In genomic region chr7:80134454-80135172, GRCm38 (mm10) we compare ENCODE assay signal across 8 mouse cellular contexts. TPM values are rescaled to one million over a fixed set of nuclear protein-coding genes. Genes with fewer than 3 reads are reported as not detected.
A peak's percentile ranks its signal among the peaks of the same experiment; 100 is the strongest.
DNase-seq lines count a peak whose midpoint lies in the region; TF ChIP-seq lines count a peak whose summit lies in the region.
"Had no signal": no experiment of that assay in that cellular context is flagged by ENCODE, and none has a peak within 500 bp of the region (broad histone marks: within the 10 kb centered on the region; RNA-seq: fewer than 3 reads in every experiment).

No protein-coding gene starts in this region.

- H3K79me2 ChIP-seq in myocyte (ENCODE audit: control insufficient read depth, insufficient read depth), result no peaks in the 10 kb centered on the region

- no peaks in the 10 kb centered on the region for H3K36me3 ChIP-seq in myocyte (ENCODE audit: control insufficient read depth, insufficient read depth)
- H3K36me3 ChIP-seq: neural tube, embryonic 12.5 days had no signal

- no peaks in the 10 kb centered on the region for H3K27me3 ChIP-seq in myocyte (ENCODE audit: control insufficient read depth, insufficient read depth, insufficient read length)
- H3K27me3 ChIP-seq: neural tube, embryonic 12.5 days had no signal

- intact Hi-C loops in left cerebral cortex, postnatal 25 days (cut with DNase I), result loop anchor here (10.0 kb wide), 1 partner anchor 450 kb away; no protein-coding TSS in a partner anchor

- peak overlapping the region; percentile 43 for H3K4me2 ChIP-seq in myocyte (ENCODE audit: low read depth)
- H3K4me2 ChIP-seq: neural tube, embryonic 12.5 days had no signal

- no peak overlapping the region for H3ac ChIP-seq in myocyte (ENCODE audit: control insufficient read depth, insufficient read length)

- no peak for TF ChIP-seq POLR2A in myocyte (IDR thresholded peaks at IDR 0.05; ENCODE audit: insufficient read length, low read depth)

- DNase-seq in adipocyte (ENCODE audit: low spot score), result peak; percentile 96
- DNase-seq in brain, adult 2 months (ENCODE audit: low read depth, low spot score), result peak; percentile 77
- peak; percentile 83 for DNase-seq in gastrocnemius, postnatal 10 days
- peak; percentile 94 for DNase-seq in kidney, adult 18-20 months
- DNase-seq in left cerebral cortex, postnatal 25 days (ENCODE audit: low spot score in 2 of 2), result peak; percentile 72
- DNase-seq in T-cell, adult 2 months (ENCODE audit: low spot score), result no peak

- no peak overlapping the region for H3K4me3 ChIP-seq in myocyte
- H3K4me3 ChIP-seq: neural tube, embryonic 12.5 days had no signal

TF ChIP-seq in myocyte, 11 proteins besides CTCF, POLR2A, EP300 and RAD21:
- TF ChIP-seq TCF12 (IDR thresholded peaks at IDR 0.05; ENCODE audit: insufficient read depth, poor library complexity, severe bottlenecking) (no peak), MYOD1 (IDR thresholded peaks at IDR 0.05; ENCODE audit: control insufficient read depth in 1 of 3, insufficient read length in 2 of 3, low read depth in 2 of 3) (peak in 2 of 3 experiments; percentile 60 to 61), USF1 (IDR thresholded peaks at IDR 0.05; ENCODE audit: low read depth) (no peak), MYOG (IDR thresholded peaks at IDR 0.05; ENCODE audit: control insufficient read depth in 1 of 3, insufficient read depth in 1 of 3, insufficient read length in 2 of 3, low read depth in 2 of 3) (peak in 2 of 3 experiments; percentile 6 to 71)

RNA-seq across cellular contexts. Expression of gene Idh2, which starts 19.4 kb away (rescaled TPM):
- total RNA-seq in gastrocnemius, postnatal 10 days (2021), result 100 to 1,000 TPM; 244 to 271 TPM
- 10 to 100 TPM; 50.8 to 59.1 TPM for total RNA-seq in left cerebral cortex, postnatal 25 days (2021)
- polyA plus RNA-seq in myocyte (2012; fragmentation: generic; extraction: Trizol), result 159 TPM

RNA-seq across cellular contexts. Expression of gene Sema4b, which starts 52.0 kb away (rescaled TPM):
- 1 to 10 TPM; 2.9 to 4.2 TPM for total RNA-seq in gastrocnemius, postnatal 10 days (2021)
- total RNA-seq in left cerebral cortex, postnatal 25 days (2021), result 10 to 100 TPM; 17.4 to 20.5 TPM
- polyA plus RNA-seq in myocyte (2012; fragmentation: generic; extraction: Trizol), result 11.4 TPM

Comparison
In these comparisons a context has a peak if more than half of its experiments do, and no peak if none do; other contexts are left out.
1. RNA of gene Idh2, which starts 19.4 kb away (total RNA-seq): 244 to 271 TPM in gastrocnemius, postnatal 10 days; 50.8 to 59.1 TPM in left cerebral cortex, postnatal 25 days; every median in the first group is over 4 times any median in the second.